Mouse (Mus musculus): Measurements from ENCODE around the gene Rhob. TPM values are rescaled to one million over a fixed set of nuclear protein-coding genes. Genes with fewer than 3 reads are reported as not detected.
A peak's percentile ranks its signal among the peaks of the same experiment; 100 is the strongest.

The Rhob gene
- polyA plus RNA-seq, 1 experiment: 415 TPM

GRCm38 (mm10) chr12:8493386-8493785 is 6.4 kb downstream of the Rhob start:
- H3K4me3 ChIP-seq: no peak overlapping the region

GRCm38 (mm10) chr12:8489098-8489497 is 10.7 kb downstream of the Rhob start:
- Histone ChIP-seq H3K4me2 (ENCODE audit: low read depth) (no peak overlapping the region), H3K27me3 (ENCODE audit: control insufficient read depth, insufficient read depth, insufficient read length) (no peaks in the 10 kb centered on the region), H3ac (ENCODE audit: control insufficient read depth, insufficient read length) (no peak overlapping the region), H3K79me2 (ENCODE audit: control insufficient read depth, insufficient read depth) (no peaks in the 10 kb centered on the region), H3K4me3 (no peak overlapping the region), H3K36me3 (ENCODE audit: control insufficient read depth, insufficient read depth) (no peaks in the 10 kb centered on the region)
- TF ChIP-seq USF1 (IDR thresholded peaks at IDR 0.05; ENCODE audit: low read depth): no peak

More at GRCm38 (mm10) chr12:8493386-8493785, 6.4 kb downstream of the Rhob start:
- no peak overlapping the region for H3K4me2 ChIP-seq (ENCODE audit: low read depth)
- no peak for TF ChIP-seq POLR2A (IDR thresholded peaks at IDR 0.05; ENCODE audit: insufficient read length, low read depth)
- no peak for TF ChIP-seq MAX (IDR thresholded peaks at IDR 0.05; ENCODE audit: low read depth)
- TF ChIP-seq MYOD1 (IDR thresholded peaks at IDR 0.05; ENCODE audit: control insufficient read depth in 1 of 3, insufficient read length in 2 of 3, low read depth in 2 of 3): no peak
- TF ChIP-seq TCF12 (IDR thresholded peaks at IDR 0.05; ENCODE audit: insufficient read depth, poor library complexity, severe bottlenecking): no peak
- TF ChIP-seq E2F4 (IDR thresholded peaks at IDR 0.05; ENCODE audit: insufficient read depth): no peak
- TF ChIP-seq POLR2AphosphoS2 (IDR thresholded peaks at IDR 0.05; ENCODE audit: insufficient read length, low read depth): no peak
- no peak for TF ChIP-seq REST (IDR thresholded peaks at IDR 0.05; ENCODE audit: insufficient read depth, insufficient read length)
- no peak for TF ChIP-seq CEBPB (IDR thresholded peaks at IDR 0.05; ENCODE audit: insufficient read depth, poor library complexity, severe bottlenecking)
- no peaks in the 10 kb centered on the region for H3K36me3 ChIP-seq (ENCODE audit: control insufficient read depth, insufficient read depth)
- H3K27me3 ChIP-seq (ENCODE audit: control insufficient read depth, insufficient read depth, insufficient read length): no peaks in the 10 kb centered on the region
- H3K79me2 ChIP-seq (ENCODE audit: control insufficient read depth, insufficient read depth): peaks cover 15% of the 10 kb centered on the region
- no peak overlapping the region for H3ac ChIP-seq (ENCODE audit: control insufficient read depth, insufficient read length)

GRCm38 (mm10) chr12:8488652-8488980 is 11.2 kb downstream of the Rhob start:
- H3ac ChIP-seq (ENCODE audit: control insufficient read depth, insufficient read length): no peak overlapping the region
- H3K79me2 ChIP-seq (ENCODE audit: control insufficient read depth, insufficient read depth): no peaks in the 10 kb centered on the region
- no peak overlapping the region for H3K4me2 ChIP-seq (ENCODE audit: low read depth)
- no peaks in the 10 kb centered on the region for H3K36me3 ChIP-seq (ENCODE audit: control insufficient read depth, insufficient read depth)
- no peak for TF ChIP-seq MYOD1 (IDR thresholded peaks at IDR 0.05; ENCODE audit: control insufficient read depth in 1 of 3, insufficient read length in 2 of 3, low read depth in 2 of 3)
- H3K27me3 ChIP-seq (ENCODE audit: control insufficient read depth, insufficient read depth, insufficient read length): no peaks in the 10 kb centered on the region
- no peak overlapping the region for H3K4me3 ChIP-seq

- H3K4me3 ChIP-seq: no peak overlapping the region
- no peak for TF ChIP-seq TCF12 (IDR thresholded peaks at IDR 0.05; ENCODE audit: insufficient read depth, poor library complexity, severe bottlenecking)
- TF ChIP-seq USF1 (IDR thresholded peaks at IDR 0.05; ENCODE audit: low read depth): peak; percentile 75
- no peak overlapping the region for H3K4me2 ChIP-seq (ENCODE audit: low read depth)
- no peaks in the 10 kb centered on the region for H3K27me3 ChIP-seq (ENCODE audit: control insufficient read depth, insufficient read depth, insufficient read length)
- no peaks in the 10 kb centered on the region for H3K36me3 ChIP-seq (ENCODE audit: control insufficient read depth, insufficient read depth)
- no peaks in the 10 kb centered on the region for H3K79me2 ChIP-seq (ENCODE audit: control insufficient read depth, insufficient read depth)
- no peak overlapping the region for H3ac ChIP-seq (ENCODE audit: control insufficient read depth, insufficient read length)
Observed at GRCm38 (mm10) chr12:8487959-8488651, 11.7 kb downstream of the Rhob start.

DNA sequence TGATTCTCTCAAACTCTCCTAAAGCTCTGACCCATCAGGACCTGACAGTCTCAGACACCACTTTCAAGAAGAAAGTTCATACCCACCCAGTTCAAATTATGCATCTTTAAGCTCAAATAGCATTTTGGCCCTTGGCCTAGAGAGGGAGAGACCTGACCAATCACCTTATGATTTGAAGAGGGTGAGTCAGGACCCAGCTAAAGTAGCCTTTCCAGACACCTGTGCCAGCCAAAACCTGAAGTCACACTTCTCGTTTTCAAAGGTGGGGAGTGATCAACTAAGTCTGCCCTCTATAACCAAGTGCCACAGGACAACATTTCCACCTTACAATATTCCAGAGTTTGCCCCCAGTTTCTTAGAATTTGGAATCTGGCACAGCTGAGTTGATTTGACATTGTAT is 12.5 kb downstream of the Rhob start:
- Histone ChIP-seq H3K79me2 (ENCODE audit: control insufficient read depth, insufficient read depth) (no peaks in the 10 kb centered on the region), H3K36me3 (ENCODE audit: control insufficient read depth, insufficient read depth) (no peaks in the 10 kb centered on the region), H3K4me3 (no peak overlapping the region), H3K4me2 (ENCODE audit: low read depth) (no peak overlapping the region), H3K27me3 (ENCODE audit: control insufficient read depth, insufficient read depth, insufficient read length) (no peaks in the 10 kb centered on the region), H3ac (ENCODE audit: control insufficient read depth, insufficient read length) (no peak overlapping the region)
- TF ChIP-seq MAX (IDR thresholded peaks at IDR 0.05; ENCODE audit: low read depth) (no peak), E2F4 (IDR thresholded peaks at IDR 0.05; ENCODE audit: insufficient read depth) (no peak), REST (IDR thresholded peaks at IDR 0.05; ENCODE audit: insufficient read depth, insufficient read length) (no peak), POLR2AphosphoS2 (IDR thresholded peaks at IDR 0.05; ENCODE audit: insufficient read length, low read depth) (no peak), POLR2A (IDR thresholded peaks at IDR 0.05; ENCODE audit: insufficient read length, low read depth) (no peak)

DNA sequence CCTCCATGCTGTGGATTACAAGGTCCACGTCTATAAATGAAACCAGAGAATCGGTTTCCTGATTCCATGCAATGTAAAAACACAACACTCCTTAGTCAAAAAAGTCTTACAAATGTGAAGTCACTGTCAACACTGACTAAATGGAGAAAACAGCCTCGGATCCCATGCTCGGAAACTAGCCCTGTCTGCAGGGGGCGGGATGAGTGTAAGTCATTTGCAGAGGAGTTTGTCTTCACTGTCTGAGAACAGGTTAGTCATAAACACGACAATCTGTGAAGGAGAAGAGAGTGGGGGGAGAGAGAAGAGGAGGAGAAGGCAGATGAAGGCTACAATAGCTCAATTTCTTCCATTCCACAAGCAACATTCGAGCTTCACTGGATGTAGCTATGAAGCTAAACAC is 14.6 kb downstream of the Rhob start:
- TF ChIP-seq MYOG (IDR thresholded peaks at IDR 0.05; ENCODE audit: control insufficient read depth in 1 of 3, insufficient read depth in 1 of 3, insufficient read length in 2 of 3, low read depth in 2 of 3) (no peak), TCF3 (IDR thresholded peaks at IDR 0.05; ENCODE audit: insufficient read length, low read depth) (no peak), REST (IDR thresholded peaks at IDR 0.05; ENCODE audit: insufficient read depth, insufficient read length) (no peak), USF1 (IDR thresholded peaks at IDR 0.05; ENCODE audit: low read depth) (no peak), POLR2A (IDR thresholded peaks at IDR 0.05; ENCODE audit: insufficient read length, low read depth) (no peak), CEBPB (IDR thresholded peaks at IDR 0.05; ENCODE audit: insufficient read depth, poor library complexity, severe bottlenecking) (no peak)
- H3K36me3 ChIP-seq (ENCODE audit: control insufficient read depth, insufficient read depth): no peaks in the 10 kb centered on the region

More for the DNA sequence above, 14.6 kb downstream of the Rhob start:
- H3K4me2 ChIP-seq (ENCODE audit: low read depth): no peak overlapping the region
- no peak overlapping the region for H3K4me3 ChIP-seq
- no peaks in the 10 kb centered on the region for H3K79me2 ChIP-seq (ENCODE audit: control insufficient read depth, insufficient read depth)
- no peaks in the 10 kb centered on the region for H3K27me3 ChIP-seq (ENCODE audit: control insufficient read depth, insufficient read depth, insufficient read length)
- no peak overlapping the region for H3ac ChIP-seq (ENCODE audit: control insufficient read depth, insufficient read length)
